Mouse (Mus musculus): Measurements from ENCODE around the gene Clip2.
A peak's percentile ranks its signal among the peaks of the same experiment; 100 is the strongest.

GRCm38 (mm10) chr5:134520120-134520519, 32.1 kb downstream of the Clip2 start:
- TF ChIP-seq EP300 (IDR thresholded peaks at IDR 0.05; ENCODE audit: low read depth in 1 of 2, low read length in 2 of 2) (peak; percentile 9 to 16; a peak in 2 of 4 replicates), HCFC1 (IDR thresholded peaks at IDR 0.05; ENCODE audit: low read depth, low read length) (no peak), CTCF (IDR thresholded peaks at IDR 0.05 in 2 of 3, conservative IDR thresholded peaks at IDR 0.05 in 1 of 3; ENCODE audit: control insufficient read depth in 1 of 3, insufficient read depth in 1 of 3, low read depth in 2 of 3, low read length in 3 of 3, poor library complexity in 1 of 3, severe bottlenecking in 1 of 3) (no peak), E2F4 (IDR thresholded peaks at IDR 0.05; ENCODE audit: borderline replicate concordance, low read depth, low read length) (no peak), NELFE (IDR thresholded peaks at IDR 0.05; ENCODE audit: low read depth, low read length) (no peak), MAX (IDR thresholded peaks at IDR 0.05; ENCODE audit: low read length) (no peak), GABPA (IDR thresholded peaks at IDR 0.05; ENCODE audit: low read depth, low read length) (no peak), MYC (IDR thresholded peaks at IDR 0.05; ENCODE audit: low read depth, low read length) (no peak), RAD21 (IDR thresholded peaks at IDR 0.05; ENCODE audit: low read depth, low read length) (no peak), POLR2AphosphoS2 (IDR thresholded peaks at IDR 0.05; ENCODE audit: low read length) (no peak), POLR2A (IDR thresholded peaks at IDR 0.05; ENCODE audit: control insufficient read depth in 1 of 2, insufficient read depth in 1 of 2, low read depth in 1 of 2, low read length in 2 of 2, poor library complexity in 1 of 2) (no peak), GATA1 (IDR thresholded peaks at IDR 0.05; ENCODE audit: low read depth, low read length) (peak; percentile 54; the same call in 1 of the 2 replicates), MAZ (IDR thresholded peaks at IDR 0.05; ENCODE audit: low read depth, low read length) (no peak), JUND (IDR thresholded peaks at IDR 0.05; ENCODE audit: low read depth, low read length) (no peak)

Measured in MEL (cell line).